Mouse (Mus musculus): ENCODE data around the gene Rbmx.

Gene Rbmx

GRCm38 (mm10) chrX:57392367-57393246 is at the start of gene Rbmx:
Rbmx (minus strand) TSS chrX:57393036.
- in situ Hi-C loops (cut with MseI, MboI): no loop called here

DNA sequence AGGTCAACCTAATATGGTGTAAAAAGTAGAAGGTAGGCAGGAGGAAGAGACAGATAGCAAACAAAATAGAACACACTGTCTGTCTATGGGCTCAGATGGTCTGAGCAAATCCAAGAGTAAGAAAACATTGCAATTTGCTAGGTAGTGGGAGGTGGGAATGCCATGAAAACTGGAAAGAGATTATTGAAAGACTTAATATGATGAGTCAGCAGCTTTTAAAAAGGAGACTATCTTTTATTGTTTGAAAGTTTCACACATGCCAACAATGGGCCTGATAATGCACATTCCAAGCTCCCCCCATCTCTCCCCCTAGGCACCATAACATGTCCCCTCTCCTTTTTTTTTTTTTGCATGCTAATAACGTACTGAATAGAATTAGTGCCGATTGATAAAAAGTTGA is 41.1 kb upstream of the Rbmx start:
- in situ Hi-C loops (cut with MseI, MboI): loop anchor here (10.0 kb wide), 1 partner anchor 241 kb away; no protein-coding TSS in a partner anchor

GRCm38 (mm10) chrX:57431610-57432009 is 38.8 kb upstream of the Rbmx start:
- in situ Hi-C loops (cut with MseI, MboI): loop anchor here (10.0 kb wide), 1 partner anchor 243 kb away; no protein-coding TSS in a partner anchor

- in situ Hi-C loops (cut with MseI, MboI): no loop called here
Measured at GRCm38 (mm10) chrX:57408769-57409168, 15.9 kb upstream of the Rbmx start, which contains the start of gene Gm364. Gm364 (plus strand) TSS chrX:57409154.

DNA sequence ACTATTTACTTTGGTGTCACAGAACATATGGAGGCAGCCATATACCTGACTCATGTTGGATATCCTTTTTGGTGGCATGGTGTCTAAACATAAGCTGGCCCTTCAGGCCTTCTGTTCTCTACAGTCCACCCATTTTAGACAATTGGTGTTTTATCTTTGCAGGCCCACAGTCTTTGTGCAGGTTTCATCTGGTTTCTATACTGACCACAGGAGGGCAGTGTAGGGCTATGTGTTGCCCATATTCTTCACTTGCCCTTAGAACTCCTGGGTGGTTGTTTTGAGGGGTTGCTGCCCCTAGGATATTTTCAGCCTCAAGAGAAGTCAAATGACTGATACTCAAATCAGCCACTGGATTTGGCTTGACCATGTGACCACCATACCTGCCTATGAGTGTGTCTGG is 10.8 kb upstream of the Rbmx start:
- in situ Hi-C loops (cut with MseI, MboI): no loop called here

- in situ Hi-C loops (cut with MseI, MboI): no loop called here
Measured at GRCm38 (mm10) chrX:57401388-57401787, 8.6 kb upstream of the Rbmx start.

GRCm38 (mm10) chrX:57393412-57393811 is 576 bp upstream of the Rbmx start:
- in situ Hi-C loops (cut with MseI, MboI): no loop called here

- in situ Hi-C loops (cut with MseI, MboI): no loop called here
Measured at GRCm38 (mm10) chrX:57380915-57381314, 11.9 kb downstream of the Rbmx start.

GRCm38 (mm10) chrX:57378579-57378978 is 14.3 kb downstream of the Rbmx start:
- in situ Hi-C loops (cut with MseI, MboI): no loop called here

GRCm38 (mm10) chrX:57377096-57377495 is 15.7 kb downstream of the Rbmx start:
- in situ Hi-C loops (cut with MseI, MboI): no loop called here

GRCm38 (mm10) chrX:57374029-57374428 is 18.8 kb downstream of the Rbmx start:
- in situ Hi-C loops (cut with MseI, MboI): no loop called here

DNA sequence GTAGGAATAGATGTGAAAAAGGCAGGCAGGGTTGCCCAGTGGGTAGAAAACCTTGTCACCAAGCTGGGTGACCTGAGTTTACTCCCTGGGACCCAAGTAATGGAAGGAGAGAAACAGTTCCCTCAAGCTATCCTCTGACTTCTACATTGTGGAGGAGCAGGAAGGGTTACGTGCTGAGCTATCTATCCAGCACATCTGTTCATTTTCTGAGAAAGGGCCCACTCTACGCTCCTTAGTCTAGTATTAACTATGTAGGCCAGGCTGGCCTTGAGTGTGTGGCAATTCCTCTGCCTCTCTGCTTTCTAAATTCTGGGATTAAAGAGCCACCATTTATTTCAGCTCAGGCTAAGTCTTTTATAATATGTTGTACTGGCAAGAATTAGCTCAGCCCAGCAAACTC is 19.3 kb downstream of the Rbmx start:
- in situ Hi-C loops (cut with MseI, MboI): no loop called here

- in situ Hi-C loops (cut with MseI, MboI): no loop called here
Measured at GRCm38 (mm10) chrX:57372965-57373364, 19.9 kb downstream of the Rbmx start.

DNA sequence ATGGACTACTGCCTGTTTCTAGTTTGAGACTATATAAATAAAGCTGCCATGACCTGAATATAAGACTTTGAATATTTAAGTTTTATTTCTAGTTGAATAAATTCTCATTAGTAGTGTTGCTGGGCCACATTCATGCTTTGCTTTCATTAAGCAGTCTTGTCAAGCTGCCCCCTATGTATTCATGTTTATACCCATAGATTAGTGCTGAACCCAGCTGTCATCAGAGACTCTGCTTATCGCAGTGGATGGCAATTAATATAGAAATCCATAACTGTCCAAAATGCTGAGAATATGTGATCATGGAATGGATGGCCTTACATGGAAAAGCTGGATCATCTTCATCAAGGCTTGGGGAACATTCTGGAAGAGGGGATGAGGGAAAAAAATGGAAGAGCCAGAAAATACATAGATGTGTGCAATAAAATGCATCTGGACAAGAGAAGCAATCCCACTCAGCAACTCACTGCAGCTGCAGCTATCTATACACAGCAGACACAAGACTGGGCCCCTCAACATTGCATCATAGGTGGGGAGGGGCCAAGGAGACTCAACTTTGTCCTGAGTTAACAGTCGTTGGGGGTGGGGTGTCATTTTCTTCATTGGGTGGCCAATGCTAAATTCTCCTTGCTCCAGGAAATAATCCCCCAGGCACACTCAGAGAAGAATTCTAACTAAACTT is 27.8 kb downstream of the Rbmx start:
- in situ Hi-C loops (cut with MseI, MboI): no loop called here

- in situ Hi-C loops (cut with MseI, MboI): no loop called here
Measured at GRCm38 (mm10) chrX:57359316-57359715, 33.5 kb downstream of the Rbmx start.

GRCm38 (mm10) chrX:57339220-57339619 is 53.6 kb downstream of the Rbmx start:
- in situ Hi-C loops (cut with MseI, MboI): no loop called here

DNA sequence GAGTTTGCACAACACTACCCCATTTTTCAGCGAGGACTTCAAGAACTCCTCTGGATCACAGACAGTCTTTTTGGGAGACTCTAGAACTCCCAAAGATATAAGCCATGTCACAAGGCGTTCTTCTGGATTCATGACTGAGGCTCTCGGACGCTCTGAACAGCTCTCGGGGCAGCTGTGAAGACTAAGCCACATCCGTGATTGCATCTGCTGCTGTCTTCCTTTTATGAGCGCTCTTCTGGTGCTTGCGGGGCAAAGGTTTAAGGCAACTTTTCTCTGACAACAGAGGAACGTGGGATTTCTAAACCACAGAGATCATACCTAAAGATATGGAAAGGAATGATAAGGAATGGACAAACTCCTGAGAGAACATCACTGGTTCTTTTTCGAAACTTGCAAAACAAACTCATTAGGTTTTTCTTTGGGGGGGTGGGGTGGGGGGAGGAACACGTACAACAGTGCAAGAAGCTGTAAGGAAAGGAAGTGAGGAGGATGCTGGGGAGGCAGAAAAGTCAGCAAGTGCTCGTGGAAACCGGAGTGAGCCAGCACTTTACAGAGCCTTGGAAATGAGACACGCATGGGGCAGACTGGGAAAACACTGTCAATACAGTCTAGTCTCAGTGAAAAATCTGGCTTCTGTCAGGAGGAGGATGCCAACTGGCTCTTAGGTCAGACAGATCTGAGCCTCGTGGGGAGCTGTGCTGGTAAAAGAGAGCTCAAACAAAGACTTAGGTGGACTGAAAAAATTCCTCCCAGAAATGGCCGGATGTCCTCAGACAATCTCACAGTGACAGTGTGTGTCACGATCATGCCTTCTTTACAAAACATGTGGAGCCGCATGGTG is 54.2 kb downstream of the Rbmx start, which contains the start of gene Arhgef6:
Gene Arhgef6, minus strand, starts transcription at position 359 of the 841 bp plus-strand sequence.
- in situ Hi-C loops (cut with MseI, MboI): no loop called here

- in situ Hi-C loops (cut with MseI, MboI): no loop called here
Measured at GRCm38 (mm10) chrX:57337582-57337981, 55.3 kb downstream of the Rbmx start.

DNA sequence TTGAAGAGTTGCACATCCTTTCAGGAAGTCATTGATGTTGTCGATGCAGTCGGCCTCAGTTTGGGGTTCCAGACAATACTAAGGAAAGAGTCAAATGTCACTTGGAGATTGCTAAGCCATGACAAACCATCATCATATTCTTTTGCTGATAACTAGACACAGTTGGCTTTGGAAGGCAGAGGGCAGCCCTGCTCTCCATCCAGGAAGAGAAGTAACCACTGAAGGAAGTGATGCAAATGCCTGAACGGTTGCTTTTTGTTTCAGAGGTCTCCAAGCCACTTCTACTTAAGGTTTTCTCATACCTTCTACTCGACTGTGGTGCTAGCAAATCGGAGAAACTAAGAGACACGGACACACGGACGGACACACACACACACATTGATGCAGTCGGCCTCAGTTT is 55.9 kb downstream of the Rbmx start:
- in situ Hi-C loops (cut with MseI, MboI): no loop called here

DNA sequence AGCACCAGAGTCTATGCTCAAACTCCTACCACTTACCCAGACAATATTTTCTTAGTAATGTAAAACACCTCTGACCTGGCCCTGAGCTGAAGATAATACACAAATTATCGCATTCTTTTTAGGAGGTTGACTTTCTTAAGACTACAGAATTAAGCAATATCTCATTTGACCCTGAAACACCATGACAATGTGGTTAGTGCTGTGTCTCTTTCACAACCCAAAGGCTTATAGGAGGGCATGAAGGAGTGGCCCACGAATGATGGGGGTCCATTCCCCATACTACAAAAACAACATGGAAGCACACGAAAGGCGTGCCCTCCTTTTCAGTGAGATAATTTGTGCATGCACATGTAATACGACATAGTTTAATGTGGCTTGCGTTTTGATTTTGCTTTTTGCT is 57.5 kb downstream of the Rbmx start:
- in situ Hi-C loops (cut with MseI, MboI): no loop called here
